Mouse (Mus musculus): ENCODE measurements at regions not wholly inside any gene's neighbourhood (a gene's known extent, or its start where the extent isn't known, plus 50 kb on each side); places are given as distances from the start of the nearest gene placed in this dataset.

- TF ChIP-seq POLR2A (IDR thresholded peaks at IDR 0.05; ENCODE audit: borderline replicate concordance, low read depth, low read length) (no peak), CTCF (IDR thresholded peaks at IDR 0.05; ENCODE audit: low read depth, low read length) (no peak)
Observed at GRCm38 (mm10) chr6:51114604-51115333, 317.7 kb upstream of the Nfe2l3 start.

Measured in bone marrow macrophage, adult 2 months (primary cell).